Mouse (Mus musculus) urinary bladder, postnatal 36 days (tissue): ENCODE measurements around the gene Tead2.

Experiments
- DNase-seq, 2 experiments: peaks; one replicate each; pipeline ENCODE4 v3.0.0; 2022; ENCODE audit warnings: low spot score in 2 of 2, mixed read lengths in 1 of 2

Gene Tead2

GRCm38 (mm10) chr7:45228548-45228947 lies 13.0 kb downstream of the Tead2 start:
- DNase-seq = no peak

DNA sequence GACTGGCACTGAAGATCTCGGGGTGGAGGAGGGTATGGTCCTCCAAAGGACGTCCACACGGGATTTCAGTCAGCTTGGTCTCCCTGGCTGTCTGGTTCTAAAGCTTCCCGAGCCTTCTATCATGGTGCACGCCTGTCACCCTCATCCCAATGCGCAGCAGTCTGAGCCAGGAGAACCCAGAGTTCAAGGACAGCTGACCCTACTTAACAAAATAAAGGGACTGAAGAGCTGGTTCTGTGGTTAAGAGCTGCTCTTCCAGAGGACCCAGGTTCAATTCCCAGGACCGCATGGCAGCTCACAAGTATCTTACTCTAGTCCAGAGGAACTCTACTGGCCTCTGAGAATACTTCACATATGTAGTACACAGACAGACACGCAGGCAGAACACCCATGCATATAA lies 13.5 kb downstream of the Tead2 start:
- no peak for DNase-seq

DNA sequence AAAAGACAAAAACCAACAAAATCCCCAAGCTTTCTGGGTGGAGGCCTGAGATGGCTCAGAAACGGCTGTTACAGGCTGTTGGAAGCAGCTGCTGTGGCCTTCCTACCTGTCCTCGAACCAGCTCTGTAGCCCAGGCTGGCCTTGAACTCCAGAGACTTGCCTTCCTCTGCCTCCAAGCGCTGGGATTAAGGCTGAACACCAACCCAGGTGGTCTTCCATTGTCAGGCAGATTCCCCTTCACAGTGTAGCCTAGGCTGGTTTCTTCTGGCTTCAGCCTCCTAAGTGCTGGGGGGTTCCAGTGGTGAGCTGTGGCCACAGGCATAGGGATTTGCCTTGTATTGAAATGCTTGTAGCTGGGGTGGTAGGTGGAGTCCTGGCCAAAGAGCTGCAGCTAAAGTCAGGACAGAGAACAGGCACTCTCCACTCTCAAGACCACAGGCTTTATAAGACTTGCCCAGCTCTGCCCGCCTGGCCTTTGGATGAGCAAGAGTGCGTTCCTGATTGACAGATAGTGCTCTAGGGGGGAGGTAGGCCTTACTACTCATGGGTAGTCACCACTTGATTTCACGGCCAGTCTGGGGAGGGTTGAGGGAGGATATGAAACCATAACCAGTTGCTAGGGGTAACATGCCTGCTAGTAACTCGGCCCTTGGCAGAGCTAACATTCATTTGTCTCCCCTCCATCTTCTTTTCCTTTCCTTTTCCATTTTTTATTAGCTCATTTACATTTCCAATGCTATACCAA lies 14.1 kb downstream of the Tead2 start:
- no peak for DNase-seq

DNA sequence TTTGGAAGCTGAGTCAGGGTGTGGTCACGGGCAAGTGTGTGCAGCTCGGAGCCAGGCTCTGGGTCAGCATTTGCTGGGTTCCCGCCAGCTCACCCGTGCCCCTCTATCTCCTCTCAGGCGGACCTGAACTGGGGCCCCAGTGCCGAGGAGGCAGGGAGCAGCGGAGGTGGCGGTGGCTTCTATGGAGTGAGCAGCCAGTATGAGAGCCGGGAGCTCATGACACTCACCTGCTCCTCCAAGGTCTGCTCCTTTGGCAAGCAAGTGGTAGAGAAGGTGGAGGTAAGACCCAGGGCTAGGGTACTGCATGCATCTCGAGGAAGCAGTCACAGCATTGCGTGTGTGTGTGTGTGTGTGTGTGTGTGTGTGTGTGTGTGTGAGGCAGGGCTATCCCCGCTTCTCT lies 15.6 kb downstream of the Tead2 start:
- DNase-seq = no peak

- no peak for DNase-seq
Observed at GRCm38 (mm10) chr7:45231941-45232340, 16.4 kb downstream of the Tead2 start.

DNA sequence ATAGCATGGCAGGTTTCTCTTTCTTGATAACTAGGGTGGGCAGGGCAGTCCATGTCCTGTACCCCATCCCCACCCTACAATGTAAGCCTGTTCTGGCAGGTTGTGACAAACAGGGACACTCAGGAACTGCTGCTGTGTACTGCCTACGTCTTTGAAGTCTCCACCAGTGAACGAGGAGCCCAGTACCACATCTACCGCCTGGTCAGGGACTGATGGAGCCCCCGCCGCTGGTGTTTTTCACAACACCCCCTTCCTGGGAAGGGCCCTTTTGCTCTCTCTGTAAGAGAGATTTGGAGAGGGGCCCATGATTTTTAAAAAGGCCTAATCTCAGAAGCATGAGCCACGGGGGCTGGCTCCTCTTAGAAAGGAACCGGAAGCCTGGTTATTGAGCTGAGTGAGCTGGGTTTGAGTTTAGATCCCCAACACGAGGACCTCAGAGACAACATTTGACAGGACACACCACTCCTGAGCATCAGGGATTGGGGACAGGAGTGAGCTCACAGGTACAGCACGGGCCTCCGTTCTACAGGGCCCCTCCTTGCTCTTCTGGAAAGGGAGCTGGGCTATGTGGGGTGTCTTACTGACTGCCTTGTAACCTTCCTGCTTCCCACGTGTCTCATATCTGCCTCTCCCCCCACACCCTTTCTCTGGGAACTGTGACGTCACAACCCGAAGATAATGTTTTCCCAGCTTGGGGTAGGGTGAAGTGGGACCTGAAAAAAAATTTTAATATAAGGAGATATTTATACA lies 17.3 kb downstream of the Tead2 start:
- no peak for DNase-seq

DNA sequence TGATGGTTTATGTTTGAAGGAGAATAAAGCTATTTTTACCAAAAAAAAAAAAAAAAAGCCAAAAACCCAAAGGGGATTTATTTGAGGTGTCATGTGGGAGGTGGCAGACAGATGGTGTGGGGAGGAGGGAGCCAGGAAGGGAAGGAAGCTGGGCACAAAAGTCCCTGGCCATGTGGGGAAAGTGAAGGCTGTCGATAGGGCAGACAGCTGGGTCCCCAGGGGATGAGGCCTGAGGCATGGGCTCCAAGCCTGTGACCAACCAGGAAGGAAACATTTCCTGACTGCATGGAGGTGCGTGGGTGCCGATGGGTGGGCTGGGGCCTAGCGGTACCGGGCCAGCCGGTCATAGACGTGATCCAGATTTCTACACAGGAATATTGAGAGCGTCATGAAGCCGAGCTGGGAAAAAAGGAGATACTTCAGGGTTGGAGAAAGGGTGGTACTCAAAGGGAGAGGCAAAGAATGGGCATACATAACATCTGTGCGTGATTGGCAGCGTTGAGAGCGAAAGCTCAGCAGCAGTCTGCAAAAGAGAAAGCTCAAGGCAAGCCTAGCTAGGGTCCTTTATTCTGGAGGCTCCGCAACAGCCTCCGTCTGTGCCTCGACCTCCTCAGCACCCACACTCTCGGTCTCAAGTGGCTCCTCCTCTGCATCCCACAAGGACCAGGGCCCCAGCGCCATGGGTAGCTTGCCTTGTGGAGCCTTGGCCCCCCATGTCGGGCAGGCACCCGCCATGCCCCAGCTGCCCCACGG lies 18.2 kb downstream of the Tead2 start:
- DNase-seq = no peak

DNA sequence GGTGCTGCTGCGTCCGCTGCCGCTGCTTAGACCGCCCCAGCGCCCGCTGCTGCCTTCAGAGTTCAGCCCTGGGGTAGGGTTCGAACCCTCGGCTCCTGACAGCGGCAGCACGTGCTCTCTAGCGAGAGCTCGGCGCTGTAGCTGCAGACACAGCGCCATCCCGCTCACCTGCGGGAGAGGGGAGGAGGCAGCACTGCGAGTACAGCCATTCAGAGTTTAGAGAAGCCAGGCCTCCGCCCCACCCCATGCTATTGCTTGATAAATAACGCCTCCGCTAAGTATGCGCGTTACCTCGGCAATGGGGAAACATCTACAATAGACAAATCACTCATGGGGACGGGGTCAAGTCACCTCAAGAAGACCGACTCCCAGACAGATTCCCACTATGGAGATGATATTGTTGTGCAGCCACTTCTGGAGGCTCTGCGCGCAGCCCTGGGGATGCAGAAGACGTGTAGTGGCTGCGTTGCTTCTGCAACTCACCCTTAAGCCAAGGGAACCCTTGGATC lies 18.8 kb downstream of the Tead2 start:
- DNase-seq = no peak

DNA sequence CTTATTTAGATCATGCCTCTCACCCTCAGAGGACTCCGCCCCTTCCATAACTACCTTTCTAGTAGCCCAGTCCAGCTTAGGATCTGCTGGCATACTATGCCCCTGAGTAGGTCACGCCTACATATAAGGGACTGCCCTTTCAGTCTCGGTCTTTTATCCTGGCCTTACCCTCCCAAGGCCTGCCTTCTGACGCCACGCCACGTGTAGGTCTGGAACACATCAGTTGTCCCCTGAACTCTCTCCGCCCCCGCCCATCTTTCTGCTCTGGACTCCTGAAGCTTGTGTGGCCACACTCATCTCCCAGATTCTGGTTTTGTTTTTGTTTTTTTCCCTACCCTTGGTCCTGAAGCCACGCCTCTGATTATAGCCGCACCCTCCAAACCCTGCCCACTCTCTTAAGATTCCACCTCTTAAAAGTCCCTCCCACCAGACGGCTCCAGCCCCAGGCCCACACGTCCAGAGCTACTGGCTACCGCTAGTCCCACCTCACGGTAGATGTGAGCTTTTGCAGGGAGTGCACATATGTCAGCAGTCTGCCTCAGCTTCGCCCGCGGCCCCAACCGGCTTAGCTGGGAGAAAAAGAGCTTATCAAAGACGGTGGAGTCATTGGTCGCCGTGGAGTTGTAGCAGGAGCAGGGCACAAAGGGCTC lies 19.5 kb downstream of the Tead2 start:
- peak in 1 of 2 experiments; percentile 46 for DNase-seq

DNA sequence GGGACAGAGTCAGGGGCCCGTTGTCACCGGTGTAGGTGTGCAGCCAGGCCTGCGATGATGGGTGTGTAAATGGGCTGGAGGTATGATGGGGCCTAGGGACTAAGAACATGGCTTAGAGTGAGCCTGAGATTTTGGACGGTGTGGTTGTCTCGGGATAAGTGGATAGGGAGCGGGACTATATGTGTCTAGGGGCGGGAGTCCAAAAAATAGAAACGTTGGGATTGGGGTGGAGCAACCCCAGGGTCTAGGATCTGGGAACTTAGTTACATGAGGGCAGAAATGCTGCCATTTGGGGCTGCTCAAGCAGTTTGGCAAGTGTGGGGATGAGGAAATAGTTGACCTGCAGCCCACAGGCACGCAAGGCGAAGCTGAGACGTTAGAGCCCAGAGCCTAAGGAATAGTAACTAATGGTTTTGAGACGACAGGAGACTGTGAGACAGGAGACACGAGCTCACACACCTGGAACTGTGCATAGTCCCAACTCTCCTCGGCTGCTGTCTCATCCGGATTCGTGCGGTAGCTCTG lies 20.2 kb downstream of the Tead2 start:
- no peak for DNase-seq

DNA sequence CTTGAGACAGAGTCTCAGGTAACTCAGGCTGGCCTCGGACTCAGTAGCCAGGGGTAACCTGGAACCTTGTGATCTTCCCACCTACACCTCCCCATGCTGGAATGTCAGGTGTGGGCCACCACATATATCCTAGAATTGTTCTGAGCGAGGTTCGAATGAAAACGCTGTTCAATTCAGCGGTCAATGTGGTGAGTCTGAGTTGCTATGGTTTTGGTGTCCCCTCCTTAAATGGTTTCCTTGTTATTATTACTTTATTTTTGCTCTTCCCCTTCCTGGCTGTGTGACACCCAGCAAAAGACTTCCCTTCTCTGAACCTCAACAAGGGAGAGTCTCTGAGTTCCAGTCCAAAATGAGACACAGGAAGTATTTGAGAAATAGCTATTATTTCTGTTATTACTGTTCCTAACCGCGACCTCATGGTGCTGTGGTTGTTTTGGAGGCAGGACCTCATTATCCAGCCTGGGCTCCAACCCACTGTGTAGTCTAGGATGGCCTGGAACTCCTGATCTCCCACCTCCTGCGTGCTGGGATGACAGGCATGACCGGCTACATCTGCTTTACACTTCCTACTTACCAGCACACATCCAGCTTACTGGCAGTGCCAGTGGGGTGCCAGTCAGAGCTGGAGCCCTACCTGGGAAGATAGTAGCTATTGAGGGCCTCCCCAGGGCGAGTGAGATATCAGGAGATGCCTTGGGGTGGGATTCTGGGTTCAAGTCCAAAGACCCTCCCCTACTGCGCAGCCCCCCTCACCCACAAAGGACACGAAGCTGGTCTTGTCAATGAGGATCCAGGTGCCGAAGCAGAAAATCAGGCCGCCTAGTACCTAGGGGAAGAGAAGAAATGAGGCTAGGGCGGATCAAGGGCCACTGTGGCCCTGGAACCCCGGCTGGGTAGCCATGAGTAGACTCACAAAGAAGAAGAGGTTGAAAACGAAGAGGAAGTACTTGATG lies 22.5 kb downstream of the Tead2 start:
- DNase-seq = no peak

GRCm38 (mm10) chr7:45238723-45239496 lies 23.4 kb downstream of the Tead2 start, which contains the start of gene Cd37:
Gene Cd37 (minus strand): TSS chr7:45239115.
- no peak for DNase-seq

DNA sequence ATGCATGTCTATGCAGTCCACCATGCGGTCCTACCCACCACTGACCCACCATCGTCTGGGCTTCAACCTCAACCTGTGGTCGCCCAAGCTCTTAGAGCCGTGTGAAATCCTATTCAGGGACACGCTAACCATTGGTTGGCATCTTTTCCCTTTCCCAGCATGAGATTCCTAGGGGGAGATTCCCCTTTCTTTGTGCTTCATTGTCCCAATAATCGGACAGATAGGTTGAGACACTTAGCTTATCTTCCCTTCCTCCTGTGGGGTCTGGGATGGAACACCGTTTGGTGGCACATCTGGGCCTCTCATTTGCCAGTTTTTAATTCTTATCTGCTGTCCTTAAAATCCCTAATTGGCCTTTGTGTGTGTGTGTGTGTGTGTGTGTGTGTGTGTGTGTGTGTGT lies 24.6 kb downstream of the Tead2 start:
- DNase-seq = no peak

DNA sequence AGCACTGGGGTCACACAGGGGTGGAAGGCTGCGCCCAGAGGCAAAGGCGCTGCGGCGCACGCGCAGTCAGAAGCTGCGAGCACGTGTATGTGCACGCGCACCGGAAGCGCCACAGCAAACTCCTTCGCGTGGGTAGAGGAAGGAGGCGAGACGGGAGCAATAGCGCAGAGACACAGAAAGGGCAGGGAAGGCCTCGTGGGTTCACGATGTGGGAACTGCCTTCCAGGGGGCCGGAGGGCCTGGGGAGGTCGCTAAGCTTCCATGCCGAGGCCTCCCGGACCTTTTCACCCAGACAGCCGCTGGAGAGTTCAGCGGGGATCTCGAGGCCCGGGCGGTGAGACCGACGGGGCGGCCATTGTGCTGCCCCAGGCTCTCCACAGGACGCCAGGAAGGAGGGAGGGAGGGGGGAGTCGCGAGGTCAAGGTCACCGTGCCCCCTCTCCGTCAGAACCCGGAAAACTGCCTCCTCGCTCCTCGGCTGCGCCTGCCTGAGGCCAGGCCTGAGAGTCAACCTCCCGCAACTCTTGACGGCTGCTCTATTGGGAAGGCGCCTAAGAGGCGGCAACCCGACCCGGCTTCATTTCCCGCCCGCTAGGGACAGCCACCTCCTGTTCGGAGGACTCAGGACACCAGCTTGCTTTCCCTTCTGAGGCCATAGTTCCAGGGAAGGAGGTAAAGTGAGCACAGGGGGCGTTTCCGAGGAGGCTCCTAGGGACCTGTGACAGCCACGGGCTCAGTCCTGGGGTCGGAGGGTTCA lies 25.3 kb downstream of the Tead2 start, which contains the start of gene Slc6a16:
Slc6a16 (plus strand) TSS at position 453 of the 756 bp plus-strand sequence.
- no peak for DNase-seq

DNA sequence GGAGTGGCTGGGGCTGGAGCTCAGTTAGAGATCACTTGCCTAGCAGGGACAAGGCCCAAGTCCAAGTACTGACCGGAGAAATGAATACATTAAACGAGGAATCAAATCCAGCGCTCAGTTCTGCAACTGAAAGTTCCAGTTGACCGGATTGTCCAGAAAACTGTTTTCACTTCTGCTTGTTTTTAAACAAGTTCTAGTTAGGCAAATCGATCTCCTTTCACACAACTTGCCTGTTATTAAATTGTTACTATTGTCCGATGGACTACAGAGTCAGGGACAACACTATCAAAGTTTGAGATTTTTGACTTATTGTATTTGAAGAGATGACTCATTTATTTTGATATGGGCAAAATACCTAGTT lies 25.8 kb downstream of the Tead2 start:
- no peak for DNase-seq

- no peak for DNase-seq
Observed at GRCm38 (mm10) chr7:45247666-45248065, 32.1 kb downstream of the Tead2 start.

GRCm38 (mm10) chr7:45253806-45254205 lies 38.3 kb downstream of the Tead2 start:
- DNase-seq = no peak

DNA sequence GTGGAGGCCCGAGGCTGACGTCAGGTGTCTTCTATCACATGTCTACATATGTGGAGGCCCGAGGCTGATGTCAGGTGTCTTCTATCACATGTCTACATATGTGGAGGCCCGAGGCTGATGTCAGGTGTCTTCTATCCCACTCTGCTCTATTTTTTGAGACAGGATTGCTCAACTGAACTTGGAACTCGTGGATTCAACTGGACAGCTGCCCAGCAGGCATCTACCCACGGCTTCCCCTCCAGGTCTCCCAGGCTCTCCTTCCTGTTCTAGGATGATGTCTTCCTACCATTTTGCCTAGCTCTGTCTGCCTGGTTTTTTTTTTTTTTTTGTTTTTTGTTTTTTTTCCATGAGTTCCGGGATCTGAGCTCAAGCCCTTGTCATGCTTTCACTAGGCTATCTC lies 40.3 kb downstream of the Tead2 start:
- peak in 1 of 2 experiments; percentile 63 for DNase-seq
